Mouse (Mus musculus) adrenal gland, adult 8-10 months (tissue): ENCODE results near the gene Cyp2j13. TPM values are rescaled to one million over a fixed set of nuclear protein-coding genes. Genes with fewer than 3 reads are reported as not detected.
"Not testable (repeated sequence)": the region's sequence is repeated elsewhere in the genome, so short reads cannot be mapped to it uniquely, and the experiment has no call there.

ENCODE experiments used
- DNase-seq: peaks from one replicate; pipeline ENCODE4 v3.0.0; 2022
- total RNA-seq, 4 experiments: library from RNA; stranded (reverse); gene quantifications; 2 replicates each; pipeline ENCODE4 v1.2.4; 2022

Gene Cyp2j13
- total RNA-seq: not detected

DNA sequence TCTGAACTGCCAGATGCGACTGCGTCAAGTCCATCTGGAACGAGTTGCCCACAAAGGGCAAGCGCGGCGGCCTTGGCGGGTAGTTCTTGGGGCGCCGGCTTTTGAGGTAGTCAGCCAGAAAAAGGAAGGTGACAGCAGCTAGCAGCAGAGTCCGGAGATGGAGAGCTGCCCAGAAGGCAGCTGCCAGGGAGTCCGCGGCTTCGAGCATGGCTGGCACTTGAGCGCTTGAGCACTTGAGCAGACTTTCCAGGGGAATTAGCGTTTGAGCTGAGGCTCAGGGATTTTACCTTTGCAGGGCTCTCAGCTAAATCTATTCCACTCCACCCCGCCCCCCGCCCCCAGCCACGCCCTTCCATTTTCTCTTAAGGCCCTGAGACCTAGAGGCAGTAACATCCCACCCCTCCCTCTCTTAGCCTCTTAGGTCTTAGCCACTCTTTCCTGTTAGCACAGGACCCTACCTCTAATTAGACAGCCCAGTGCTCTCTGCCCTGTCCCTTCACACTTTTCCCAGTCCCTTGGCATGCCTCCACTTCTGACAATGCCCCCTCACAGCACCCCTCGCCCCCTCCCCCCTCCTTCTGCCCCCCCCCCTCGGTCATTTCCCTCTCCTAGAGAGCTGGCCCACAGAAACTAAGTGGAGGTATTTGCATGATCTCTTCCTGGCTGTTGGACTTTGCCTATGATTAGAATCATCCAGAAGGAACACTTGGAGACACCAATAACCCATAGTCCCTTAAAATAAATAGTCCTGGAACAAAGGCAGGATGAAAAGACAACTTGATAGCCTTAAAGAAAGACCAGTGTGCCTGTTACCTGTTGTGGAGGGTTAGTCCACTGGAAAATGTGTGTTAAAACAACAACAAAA is at the start of gene Cyp2j13:
TSS of gene Cyp2j13 (minus strand) at position 286 of the 865 bp plus-strand sequence.
- DNase-seq: no peak

GRCm38 (mm10) chr4:96096841-96097240 is 19.5 kb upstream of the Cyp2j13 start:
- no peak for DNase-seq

- DNase-seq: no peak
Observed at GRCm38 (mm10) chr4:96091869-96092268, 14.5 kb upstream of the Cyp2j13 start.

DNA sequence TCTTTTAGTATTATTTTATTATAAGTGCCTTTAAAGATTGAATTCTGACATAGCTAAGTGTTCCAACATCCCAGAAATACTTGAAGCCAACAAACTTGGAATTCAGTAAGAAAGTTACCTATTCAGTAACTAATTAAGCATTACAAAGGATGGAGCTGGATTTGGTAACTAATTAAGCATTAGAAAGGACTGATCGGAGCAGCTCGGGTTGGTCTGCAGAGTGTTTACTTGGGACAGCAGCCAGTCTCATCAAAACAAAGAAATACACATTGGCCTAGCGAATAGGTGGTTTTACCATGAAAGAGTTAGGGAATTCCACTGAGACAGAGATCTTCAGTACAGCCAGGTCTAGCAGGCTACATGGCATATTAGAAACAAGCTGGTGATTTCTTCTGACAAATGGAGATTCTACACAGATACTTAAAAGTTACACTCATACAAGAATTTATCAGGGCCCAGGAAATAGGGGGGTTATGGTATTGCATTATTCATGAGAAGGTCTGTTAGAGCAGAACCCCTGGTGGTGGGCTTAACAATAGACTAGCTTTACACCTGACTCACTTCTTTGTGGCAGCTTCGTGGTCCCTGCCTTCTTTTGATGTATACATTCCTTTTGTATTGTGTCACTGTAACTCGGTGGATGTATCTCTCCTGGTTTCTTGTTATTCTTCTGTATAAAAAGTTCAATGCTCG is 12.2 kb upstream of the Cyp2j13 start:
- DNase-seq: not testable (repeated sequence)

DNA sequence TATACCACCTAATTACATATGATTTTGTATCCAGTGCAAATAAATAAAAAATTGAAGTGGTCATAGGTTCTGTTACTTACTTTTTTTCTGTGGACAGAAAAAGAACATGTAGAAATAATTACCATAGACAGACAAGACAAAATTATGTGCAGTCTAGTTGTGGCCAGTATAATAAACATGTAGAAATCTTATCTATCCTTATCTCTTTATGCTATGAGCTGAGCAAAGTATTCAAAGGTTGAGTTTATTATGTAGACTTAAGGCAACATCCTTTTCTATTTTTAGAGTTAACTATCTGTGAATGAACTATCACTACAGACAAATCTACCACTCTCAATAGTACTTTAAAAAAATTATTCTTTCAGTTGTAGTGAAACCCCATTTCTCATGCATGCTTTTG is 962 bp upstream of the Cyp2j13 start:
- DNase-seq: no peak

DNA sequence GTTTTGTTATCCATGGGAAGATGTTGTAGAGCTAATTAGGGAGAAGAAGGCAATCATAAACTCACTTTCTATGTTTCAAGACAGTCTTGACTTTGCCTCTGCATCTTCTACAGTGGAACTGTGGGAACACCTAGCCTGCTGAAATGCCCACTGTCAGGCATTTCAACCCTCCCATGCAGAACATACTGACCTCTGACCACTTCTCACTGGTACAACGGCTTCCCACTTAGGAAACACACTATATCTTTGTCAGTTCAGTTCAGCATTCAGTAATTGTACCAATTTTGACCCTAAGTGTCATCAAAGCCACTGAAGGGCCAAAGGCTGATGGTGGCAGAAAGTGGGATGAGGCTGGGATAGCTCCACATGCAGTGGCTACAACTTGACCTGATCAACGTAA is 15.3 kb downstream of the Cyp2j13 start:
- no peak for DNase-seq

DNA sequence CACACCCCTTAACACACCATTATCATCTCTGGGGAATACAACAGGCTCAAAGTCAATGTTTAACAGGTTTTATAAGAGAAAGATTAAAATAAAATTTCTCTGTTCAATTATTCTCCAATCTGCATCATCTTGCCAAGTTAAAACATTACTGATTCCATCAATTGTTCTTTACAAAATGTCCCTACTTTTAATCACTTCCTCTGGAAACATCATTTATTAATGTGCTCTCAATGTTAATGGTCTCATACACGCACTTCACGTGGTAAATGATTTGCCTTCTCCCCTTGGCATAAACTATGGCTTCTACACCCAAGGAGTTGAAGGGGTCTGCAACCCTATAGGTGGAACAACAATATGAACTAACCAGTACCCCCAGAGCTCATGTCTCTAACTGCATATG is 17.2 kb downstream of the Cyp2j13 start:
- no peak for DNase-seq

DNA sequence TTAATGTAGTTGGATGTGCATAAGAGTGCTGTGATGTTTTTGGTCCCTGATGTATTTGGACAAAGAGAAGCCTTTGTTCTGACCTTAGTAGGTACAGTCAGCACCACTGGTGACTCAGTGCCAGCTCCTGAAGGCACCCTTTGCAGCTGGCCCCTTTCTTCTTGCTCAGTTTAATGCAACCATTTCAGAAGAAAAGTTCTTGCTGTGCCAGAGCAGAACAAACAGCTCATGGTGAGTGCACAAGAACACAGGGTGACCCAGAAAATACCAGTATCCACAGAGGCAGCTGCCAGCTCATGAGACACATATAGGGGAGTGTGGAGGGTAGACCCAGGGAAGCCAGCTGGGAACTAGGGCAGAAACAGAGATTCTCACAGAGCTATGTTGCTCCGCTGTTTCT is 48.9 kb downstream of the Cyp2j13 start:
- DNase-seq: no peak

DNA sequence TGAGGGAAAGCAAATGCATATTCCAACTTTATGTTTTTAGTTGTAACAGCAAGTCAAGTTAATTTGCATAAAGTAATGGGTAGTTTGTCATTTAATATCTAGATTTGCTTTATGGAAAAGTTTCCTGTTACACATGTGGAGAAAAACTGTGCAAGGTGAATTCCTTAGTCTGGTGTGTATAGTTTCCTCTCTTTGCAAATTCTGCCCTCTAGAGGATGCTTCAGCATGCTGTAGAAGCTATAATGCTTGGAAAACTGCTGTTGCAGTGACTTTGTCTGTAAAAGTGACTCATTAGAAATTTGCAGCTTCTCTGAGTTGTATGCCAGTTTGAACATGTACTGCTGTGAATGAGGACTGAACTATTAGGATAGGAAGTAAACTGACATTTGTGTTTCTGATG is 54.5 kb downstream of the Cyp2j13 start:
- no peak for DNase-seq

DNA sequence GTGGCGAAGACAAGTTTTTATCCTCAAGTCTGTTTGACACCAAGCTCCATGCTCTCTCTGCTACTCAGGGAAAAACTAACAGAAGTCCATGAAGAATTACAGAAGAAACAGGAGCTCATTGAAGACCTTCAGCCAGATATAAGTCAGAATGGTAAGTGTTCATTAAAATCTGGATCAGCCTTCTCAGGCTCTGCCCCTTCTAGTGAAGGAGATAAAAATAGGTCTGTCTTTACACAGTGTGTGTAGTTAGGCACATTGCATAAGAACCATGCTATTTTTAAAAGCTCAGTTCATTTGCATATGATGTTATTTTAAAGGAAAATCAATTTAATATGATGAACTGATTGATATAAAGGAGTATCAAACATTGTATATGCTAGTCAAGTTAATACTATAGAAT is 60.5 kb downstream of the Cyp2j13 start:
- no peak for DNase-seq

DNA sequence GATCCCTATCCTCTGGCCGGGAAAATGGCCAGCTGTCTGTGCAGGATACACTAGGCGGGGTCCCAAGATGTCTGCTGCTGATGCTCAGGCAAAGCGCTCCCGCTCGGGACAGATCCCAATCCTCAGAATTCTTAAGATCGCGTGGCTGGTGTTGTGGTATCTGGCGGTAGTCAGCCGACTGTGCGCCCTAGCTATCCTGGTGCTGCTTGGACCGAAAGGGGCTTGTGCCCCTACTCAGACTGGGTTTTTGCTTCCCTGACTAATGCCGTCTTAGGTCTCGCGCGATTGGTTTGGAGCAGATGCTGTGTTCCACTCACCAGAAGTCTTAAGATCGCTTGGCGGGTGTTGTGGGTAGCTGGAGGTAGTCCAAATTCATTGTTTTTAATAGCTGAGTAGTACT is 95.1 kb downstream of the Cyp2j13 start:
- not testable (repeated sequence) for DNase-seq

Other genes starting within 250 kb of the Cyp2j13 start
- gene Hook1, start 110.3 kb downstream of the Cyp2j13 start, total RNA-seq: 10 to 100 TPM in 3 of 4 experiments, 1 to 10 TPM in 1; 8.9 to 17.9 (median 11.5) TPM
- 1 to 10 TPM in 2 of 4 experiments, under 1 TPM in 2; 0.17 to 1.9 (median 0.83) TPM for gene Cyp2j12, start 63.6 kb upstream of the Cyp2j13 start, total RNA-seq
- gene Cyp2j7, start 159.1 kb upstream of the Cyp2j13 start, total RNA-seq: not detected